Mouse (Mus musculus) stomach, embryonic 15.5 days (tissue): ENCODE results near the gene Tbc1d7. TPM values are rescaled to one million over a fixed set of nuclear protein-coding genes. Genes with fewer than 3 reads are reported as not detected.

Source experiments
- ATAC-seq: fragments of 200-750 bp; cut with Nextera tagmentation; 2 replicates; pipeline ENCODE4 v1.8.0; 2017; ENCODE audit warnings: low read depth, moderate number of reproducible peaks, moderate TSS enrichment; ENCODE audit not compliant: insufficient read depth, low FRiP score
- H3K27ac ChIP-seq: fragments of 300-500 bp; sonication (generic); 2 replicates; pipeline ENCODE4 v1.5.1; 2015; ENCODE audit warnings: mild to moderate bottlenecking, inconsistent platforms
- H3K27me3 ChIP-seq: fragments of 300-500 bp; sonication (generic); replicated peaks from 2 replicates; pipeline ENCODE4 v1.6.1; 2015; ENCODE audit warnings: inconsistent platforms
- H3K36me3 ChIP-seq: fragments of 300-500 bp; sonication (generic); 2 replicates; pipeline ENCODE4 v1.6.1; 2015; ENCODE audit warnings: inconsistent platforms
- H3K4me1 ChIP-seq: fragments of 300-500 bp; sonication (generic); 2 replicates; pipeline ENCODE4 v1.6.1; 2015; ENCODE audit warnings: inconsistent platforms
- H3K4me2 ChIP-seq: fragments of 300-500 bp; sonication (generic); 2 replicates; pipeline ENCODE4 v1.6.1; 2015; ENCODE audit warnings: mild to moderate bottlenecking, inconsistent platforms
- H3K4me3 ChIP-seq: fragments of 300-500 bp; sonication (generic); replicated peaks from 2 replicates; pipeline ENCODE4 v1.5.1; 2015; ENCODE audit warnings: inconsistent platforms
- H3K9ac ChIP-seq: fragments of 300-500 bp; sonication (generic); 2 replicates; pipeline ENCODE4 v1.6.1; 2015; ENCODE audit warnings: inconsistent platforms
- H3K9me3 ChIP-seq: fragments of 300-500 bp; sonication (generic); 2 replicates; pipeline ENCODE4 v1.6.1; 2016; ENCODE audit warnings: inconsistent platforms
- WGBS: fragments of 180-500 bp; shearing (Covaris S2); methylation state at CpG from one replicate; pipeline ENCODE4 v1.1.7; 2015; 5-methylcytosine and 5-hydroxymethylcytosine counted together
- polyA plus RNA-seq: library from polyadenylated mRNA; unstranded; fragments of >200 nt; fragmentation: Nextera tagmentation; extraction: Ambion mirVana; gene quantifications from 2 replicates; pipeline ENCODE4 v1.2.1, GENCODE M21; 2015

The Tbc1d7 gene
- polyA plus RNA-seq, 1 experiment from 2014 or later = 34.6 TPM

GRCm38 (mm10) chr13:43167721-43168120, 3.6 kb downstream of the Tbc1d7 start:
- Histone ChIP-seq H3K27ac (no peak overlapping the region), H3K36me3 (no peaks in the 10 kb centered on the region; the same call in 1 of the 2 replicates), H3K4me3 (no peak overlapping the region), H3K4me2 (no peak overlapping the region), H3K9me3 (no peaks in the 10 kb centered on the region), H3K27me3 (no peaks in the 10 kb centered on the region), H3K9ac (no peak overlapping the region), H3K4me1 (peaks cover 7% of the 10 kb centered on the region)
- no peak for ATAC-seq
- 77% methylated on average over 9 of the region's 9 CpGs for WGBS

GRCm38 (mm10) chr13:43159429-43159828, 11.9 kb downstream of the Tbc1d7 start:
- no peaks in the 10 kb centered on the region for H3K27me3 ChIP-seq
- 0 out of 2 replicates have a peak, but pooled peaks cover 3% of the 10 kb centered on the region for H3K36me3 ChIP-seq
- WGBS = 32% methylated on average over 3 of the region's 3 CpGs
- H3K9ac ChIP-seq = no peak overlapping the region
- H3K4me3 ChIP-seq = no peak overlapping the region
- no peak overlapping the region for H3K27ac ChIP-seq
- no peak overlapping the region for H3K4me2 ChIP-seq
- ATAC-seq = peak; percentile 35; the same call in 1 of the 2 replicates
- no peaks in the 10 kb centered on the region for H3K4me1 ChIP-seq
- no peaks in the 10 kb centered on the region for H3K9me3 ChIP-seq

DNA sequence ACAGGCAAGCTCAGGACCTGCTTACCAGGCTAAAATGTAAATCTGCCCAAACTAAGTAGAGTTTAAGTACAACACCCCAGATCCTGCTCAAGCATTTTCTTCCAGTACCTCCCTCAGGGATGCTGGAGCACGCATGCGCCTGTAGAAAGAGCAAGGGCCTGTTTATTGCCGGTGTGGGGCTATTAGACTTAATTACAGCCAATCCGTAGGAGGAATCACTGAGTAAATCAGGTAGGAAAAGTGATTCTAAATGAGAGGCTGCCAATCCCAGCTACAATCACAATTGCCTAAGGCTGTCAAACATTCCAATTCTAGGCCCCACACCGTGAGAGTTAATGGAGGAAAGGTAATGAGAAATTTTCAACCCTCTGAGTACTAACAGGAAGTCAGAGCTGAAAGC, 13.0 kb downstream of the Tbc1d7 start:
- WGBS = 72% methylated on average over 5 of the region's 5 CpGs
- no peak overlapping the region for H3K27ac ChIP-seq

DNA sequence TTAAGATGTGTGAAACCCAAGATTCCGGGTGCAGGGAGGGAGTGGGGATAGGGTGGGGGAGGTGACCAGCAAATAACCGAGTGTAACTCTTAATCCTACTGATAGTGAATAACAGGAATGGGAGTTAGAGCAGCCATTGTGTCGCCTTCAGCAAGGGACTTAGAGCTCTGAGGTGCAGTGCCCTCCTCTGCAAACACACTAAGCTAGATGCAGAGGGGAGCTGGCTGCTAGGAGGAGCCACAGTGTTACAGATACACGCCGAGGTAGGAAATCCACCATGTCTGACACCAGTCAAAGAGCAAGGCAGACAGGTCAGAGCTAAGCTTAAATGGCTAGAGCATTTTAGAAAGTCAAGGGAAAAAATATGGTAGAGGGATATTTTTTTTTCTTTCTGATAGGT, 13.9 kb downstream of the Tbc1d7 start:
- H3K4me2 ChIP-seq = no peak overlapping the region
- no peak overlapping the region for H3K9ac ChIP-seq
- no peaks in the 10 kb centered on the region for H3K9me3 ChIP-seq
- 0 out of 2 replicates have a peak, but pooled peaks cover 6% of the 10 kb centered on the region for H3K36me3 ChIP-seq
- WGBS = 60% methylated on average over 5 of the region's 5 CpGs
- no peak for ATAC-seq
- no peak overlapping the region for H3K4me3 ChIP-seq
- H3K27ac ChIP-seq = no peak overlapping the region
- no peaks in the 10 kb centered on the region for H3K4me1 ChIP-seq
- H3K27me3 ChIP-seq = no peaks in the 10 kb centered on the region

More for the DNA sequence above, 13.0 kb downstream of the Tbc1d7 start:
- H3K36me3 ChIP-seq = 0 out of 2 replicates have a peak, but pooled peaks cover 6% of the 10 kb centered on the region
- no peaks in the 10 kb centered on the region for H3K27me3 ChIP-seq
- H3K4me3 ChIP-seq = no peak overlapping the region
- no peak for ATAC-seq
- H3K4me1 ChIP-seq = no peaks in the 10 kb centered on the region
- H3K9ac ChIP-seq = no peak overlapping the region
- no peak overlapping the region for H3K4me2 ChIP-seq
- no peaks in the 10 kb centered on the region for H3K9me3 ChIP-seq

- no peak for ATAC-seq
- H3K9ac ChIP-seq = no peak overlapping the region
Measured at GRCm38 (mm10) chr13:43152005-43152520, 19.2 kb downstream of the Tbc1d7 start.

GRCm38 (mm10) chr13:43149661-43150060, 21.6 kb downstream of the Tbc1d7 start:
- no peaks in the 10 kb centered on the region for H3K4me1 ChIP-seq
- no peak overlapping the region for H3K4me3 ChIP-seq
- H3K27ac ChIP-seq = no peak overlapping the region
- 84% methylated on average over 3 of the region's 3 CpGs for WGBS
- H3K9ac ChIP-seq = no peak overlapping the region
- ATAC-seq = no peak
- no peak overlapping the region for H3K4me2 ChIP-seq
- no peaks in the 10 kb centered on the region for H3K27me3 ChIP-seq
- no peaks in the 10 kb centered on the region for H3K9me3 ChIP-seq
- 0 out of 2 replicates have a peak, but pooled peaks cover 11% of the 10 kb centered on the region for H3K36me3 ChIP-seq

More at GRCm38 (mm10) chr13:43152005-43152520, 19.2 kb downstream of the Tbc1d7 start:
- Histone ChIP-seq H3K27me3 (no peaks in the 10 kb centered on the region), H3K4me2 (no peak overlapping the region), H3K4me1 (no peaks in the 10 kb centered on the region), H3K9me3 (no peaks in the 10 kb centered on the region), H3K36me3 (0 out of 2 replicates have a peak, but pooled peaks cover 11% of the 10 kb centered on the region), H3K27ac (no peak overlapping the region), H3K4me3 (no peak overlapping the region)
- WGBS = 88% methylated on average over 14 of the region's 14 CpGs

- ATAC-seq = no peak
- H3K9me3 ChIP-seq = no peaks in the 10 kb centered on the region
- H3K4me1 ChIP-seq = no peaks in the 10 kb centered on the region
- H3K27me3 ChIP-seq = no peaks in the 10 kb centered on the region
- H3K36me3 ChIP-seq = 0 out of 2 replicates have a peak, but pooled peaks cover 5% of the 10 kb centered on the region
- no peak overlapping the region for H3K27ac ChIP-seq
- no peak overlapping the region for H3K4me3 ChIP-seq
- no peak overlapping the region for H3K9ac ChIP-seq
- H3K4me2 ChIP-seq = no peak overlapping the region
- 56% methylated on average over 4 of the region's 4 CpGs for WGBS
Measured at GRCm38 (mm10) chr13:43148692-43149091, 22.6 kb downstream of the Tbc1d7 start.

- H3K27ac ChIP-seq = no peak overlapping the region
Measured at GRCm38 (mm10) chr13:43146515-43147258, 24.6 kb downstream of the Tbc1d7 start.

DNA sequence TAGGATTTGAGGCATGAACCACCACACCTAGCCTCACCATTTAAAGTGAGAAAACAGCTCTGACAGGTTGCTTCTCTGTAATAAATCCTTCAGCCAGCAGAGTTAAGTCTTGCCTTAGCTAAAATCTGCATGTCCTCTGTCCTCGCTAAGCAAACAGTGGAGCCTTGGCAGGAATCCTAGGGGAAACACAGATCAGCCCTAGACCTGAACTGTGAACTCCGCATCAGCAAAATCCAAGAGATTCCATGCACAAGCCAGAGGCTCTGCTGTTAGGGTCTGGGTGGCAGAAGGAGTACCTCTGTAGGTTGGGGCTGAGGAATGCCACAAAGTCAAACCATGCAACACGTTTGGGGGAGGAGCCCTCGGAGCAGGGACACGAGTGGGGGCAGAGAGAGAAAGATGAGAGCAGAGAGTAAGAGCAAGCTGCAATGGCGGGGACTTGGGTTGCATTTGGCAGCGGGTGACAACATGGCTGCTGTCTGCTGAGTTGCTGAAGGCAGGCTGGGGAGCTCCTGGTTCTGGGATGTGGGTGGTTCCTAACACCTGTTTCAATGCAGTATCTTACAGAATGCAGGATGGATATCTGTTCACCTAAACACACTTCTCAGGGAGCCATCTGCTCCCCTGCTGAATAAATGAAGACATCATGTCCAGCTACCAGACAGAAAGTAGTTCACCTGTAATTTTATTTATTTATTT, 26.4 kb downstream of the Tbc1d7 start:
- Histone ChIP-seq H3K27ac (no peak overlapping the region), H3K4me2 (no peak overlapping the region), H3K36me3 (no peaks in the 10 kb centered on the region), H3K27me3 (no peaks in the 10 kb centered on the region), H3K9me3 (no peaks in the 10 kb centered on the region), H3K9ac (no peak overlapping the region), H3K4me1 (no peaks in the 10 kb centered on the region), H3K4me3 (no peak overlapping the region)
- ATAC-seq = no peak
- 70% methylated on average over 7 of the region's 7 CpGs for WGBS

More at GRCm38 (mm10) chr13:43146515-43147258, 24.6 kb downstream of the Tbc1d7 start:
- no peak overlapping the region for H3K4me2 ChIP-seq
- no peak for ATAC-seq
- H3K36me3 ChIP-seq = 0 out of 2 replicates have a peak, but pooled peaks cover 3% of the 10 kb centered on the region
- no peaks in the 10 kb centered on the region for H3K9me3 ChIP-seq
- H3K4me1 ChIP-seq = no peaks in the 10 kb centered on the region
- H3K4me3 ChIP-seq = no peak overlapping the region
- 54% methylated on average over 8 of the region's 8 CpGs for WGBS
- no peaks in the 10 kb centered on the region for H3K27me3 ChIP-seq
- no peak overlapping the region for H3K9ac ChIP-seq

DNA sequence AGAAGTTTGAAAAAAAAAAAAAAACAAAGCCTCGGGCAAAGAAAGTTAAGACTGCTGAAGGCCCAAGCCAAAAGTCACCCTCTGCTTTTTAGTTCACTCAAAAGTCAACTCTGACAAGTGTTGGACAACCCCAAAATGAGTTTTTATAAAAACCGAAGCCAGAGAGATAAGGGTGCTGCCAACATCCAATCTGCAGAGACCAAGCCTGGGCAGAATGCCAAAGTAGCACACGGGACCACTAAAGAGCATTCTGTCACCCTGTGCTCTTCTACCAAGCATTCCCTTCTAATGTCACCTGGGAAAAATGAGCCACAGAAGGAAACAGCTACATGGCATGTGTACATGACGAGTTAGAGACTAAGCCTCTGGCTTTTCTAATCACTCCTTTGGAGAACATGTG, 36.8 kb downstream of the Tbc1d7 start:
- peaks cover 9% of the 10 kb centered on the region for H3K4me1 ChIP-seq
- no peak overlapping the region for H3K4me3 ChIP-seq
- no peak overlapping the region for H3K9ac ChIP-seq
- no peaks in the 10 kb centered on the region for H3K27me3 ChIP-seq
- ATAC-seq = no peak
- H3K9me3 ChIP-seq = no peaks in the 10 kb centered on the region
- no peak overlapping the region for H3K4me2 ChIP-seq
- WGBS = 45% methylated on average over 4 of the region's 4 CpGs
- no peak overlapping the region for H3K27ac ChIP-seq
- no peaks in the 10 kb centered on the region for H3K36me3 ChIP-seq

GRCm38 (mm10) chr13:43133400-43133799, 37.9 kb downstream of the Tbc1d7 start:
- no peaks in the 10 kb centered on the region for H3K9me3 ChIP-seq
- H3K4me3 ChIP-seq = no peak overlapping the region
- 74% methylated on average over 7 of the region's 7 CpGs for WGBS
- H3K4me2 ChIP-seq = no peak overlapping the region
- no peak for ATAC-seq
- no peaks in the 10 kb centered on the region for H3K27me3 ChIP-seq
- peaks cover 9% of the 10 kb centered on the region for H3K4me1 ChIP-seq
- no peaks in the 10 kb centered on the region for H3K36me3 ChIP-seq
- no peak overlapping the region for H3K9ac ChIP-seq
- H3K27ac ChIP-seq = no peak overlapping the region

GRCm38 (mm10) chr13:43132859-43133258, 38.4 kb downstream of the Tbc1d7 start:
- H3K4me1 ChIP-seq = peaks cover 9% of the 10 kb centered on the region
- no peak overlapping the region for H3K4me2 ChIP-seq
- no peaks in the 10 kb centered on the region for H3K9me3 ChIP-seq
- H3K4me3 ChIP-seq = no peak overlapping the region
- WGBS = 71% methylated on average over 9 of the region's 9 CpGs
- ATAC-seq = no peak
- H3K27me3 ChIP-seq = no peaks in the 10 kb centered on the region
- no peak overlapping the region for H3K27ac ChIP-seq
- no peaks in the 10 kb centered on the region for H3K36me3 ChIP-seq
- H3K9ac ChIP-seq = no peak overlapping the region
